8 mouse cellular contexts compared by ENCODE assay signal in genomic region chr3:95434136-95434982, GRCm38 (mm10). TPM values are rescaled to one million over a fixed set of nuclear protein-coding genes. Genes with fewer than 3 reads are reported as not detected.
DNase-seq lines count a peak whose midpoint lies in the region; ATAC-seq lines count a peak whose summit lies in the region.

Arnt (plus strand) TSS chr3:95434388.

- ATAC-seq in hindbrain, embryonic 16.5 days = peak; percentile 99

- no peaks in the 10 kb centered on the region for H3K9me3 ChIP-seq in hindbrain, embryonic 16.5 days (ENCODE audit: control insufficient read depth, low read length)

- H3K4me3 ChIP-seq in hindbrain, embryonic 16.5 days (ENCODE audit: low read length) = peak within 1 kb of the TSS; percentile 90
- H3K4me3 ChIP-seq in macrophage (ENCODE audit: inconsistent target) = peak within 1 kb of the TSS; percentile 94

- peaks cover 4% of the 10 kb centered on the region; the same call in 1 of the 2 replicates for H3K4me1 ChIP-seq in hindbrain, embryonic 16.5 days (ENCODE audit: control insufficient read depth, insufficient read depth, low read depth, low read length)

- H3K27ac ChIP-seq in hindbrain, embryonic 16.5 days (ENCODE audit: low read depth, low read length) = peak within 1 kb of the TSS; percentile 84
- peak within 1 kb of the TSS; percentile 59 for H3K27ac ChIP-seq in macrophage

- peak within 1 kb of the TSS; percentile 90 for H3K9ac ChIP-seq in hindbrain, embryonic 16.5 days (ENCODE audit: low read depth, low read length)

- peak within 1 kb of the TSS; percentile 83 for H3K4me2 ChIP-seq in hindbrain, embryonic 16.5 days (ENCODE audit: low read length)

- peak; percentile 93 for DNase-seq in WW6 (ENCODE audit: low read depth, low spot score)
- DNase-seq in cerebellum, postnatal 4 days (ENCODE audit: low spot score in 2 of 2) = peak; percentile 62 to 80
- peak; percentile 95 for DNase-seq in gastrocnemius, adult 18-20 months (ENCODE audit: low spot score)
- DNase-seq in left cerebral cortex, adult 18-20 months (ENCODE audit: low spot score in 2 of 2) = peak; percentile 81 to 89
- peak; percentile 93 for DNase-seq in right cerebral cortex, adult 18-20 months
- peak; percentile 66 for DNase-seq in urinary bladder, postnatal 10 days (ENCODE audit: low spot score)

- peaks cover 3% of the 10 kb centered on the region; the same call in 1 of the 2 replicates for H3K36me3 ChIP-seq in hindbrain, embryonic 16.5 days (ENCODE audit: control insufficient read depth, insufficient read depth, low read length)
- peaks cover 13% of the 10 kb centered on the region; the same call in 1 of the 2 replicates for H3K36me3 ChIP-seq in macrophage (ENCODE audit: inconsistent target)

- H3K79me2 ChIP-seq in macrophage (ENCODE audit: inconsistent target) = peaks cover 52% of the 10 kb centered on the region

- H3K27me3 ChIP-seq in hindbrain, embryonic 16.5 days (replicated peaks; ENCODE audit: control insufficient read depth, insufficient read depth, low read length) = no peaks in the 10 kb centered on the region; the same call in 1 of the 2 replicates

- under 1% methylated on average over 47 of the region's 47 CpGs for WGBS in hindbrain, embryonic 16.5 days
- 0% methylated on average over 47 of the region's 47 CpGs for WGBS in macrophage (ENCODE audit: missing documents)

RNA-seq across cellular contexts. Expression of gene Arnt, which starts in this region (rescaled TPM):
- 10 to 100 TPM; 41.3 to 46.5 TPM for total RNA-seq in gastrocnemius, adult 18-20 months (2021)
- polyA plus RNA-seq in hindbrain, embryonic 16.5 days (2015; fragmentation: Nextera tagmentation; extraction: Ambion mirVana) = 15.0 and 17.8 TPM in 2 replicates
- total RNA-seq in left cerebral cortex, adult 18-20 months (2021) = 10 to 100 TPM; 31.1 to 34.7 TPM
- total RNA-seq in macrophage (2018; cell fraction: chromatin; rRNA removed) = 100 to 1,000 TPM; 113 to 307 (median 194) TPM
- total RNA-seq in macrophage (2018; cell fraction: cytosol; rRNA removed) = 10 to 100 TPM; 30.4 to 48.6 (median 39.9) TPM
- 100 to 1,000 TPM in 9 of 26 experiments, 10 to 100 TPM in 17; 50.1 to 142 (median 87.6) TPM for total RNA-seq in macrophage (2018; cell fraction: nucleus; rRNA removed)
- 32.7 to 36.0 TPM (median 33.6 TPM) in 3 replicates for polyA plus RNA-seq in macrophage (2018)

Comparison
In these comparisons a context has a peak if more than half of its experiments do, and no peak if none do; other contexts are left out.
1. Peak in every context shown above with its lines: DNase-seq, ATAC-seq, H3K4me3 ChIP-seq and H3K27ac ChIP-seq.